Mouse (Mus musculus) urinary bladder, postnatal 0 days (tissue): ENCODE measurements around the gene Ube2dnl1. TPM values are rescaled to one million over a fixed set of nuclear protein-coding genes. Genes with fewer than 3 reads are reported as not detected.

ENCODE experiments used
- polyA plus RNA-seq: library from polyadenylated mRNA; unstranded; fragments of >200 nt; fragmentation: Nextera tagmentation; extraction: Ambion mirVana; gene quantifications from 2 replicates; pipeline ENCODE4 v1.2.1, GENCODE M21; 2015

The Ube2dnl1 gene
- polyA plus RNA-seq = not detected in 2 replicates

GRCm38 (mm10) chrX:114904712-114905111, at the start of gene Ube2dnl1:
Ube2dnl1 (plus strand) TSS chrX:114905012.

GRCm38 (mm10) chrX:114907282-114907681, 2.5 kb downstream of the Ube2dnl1 start, which contains the start of gene Ube2dnl2:
Ube2dnl2 (plus strand) TSS chrX:114907582.

Other genes starting within 250 kb of the Ube2dnl1 start
- gene Ube2dnl2, start 2.6 kb downstream of the Ube2dnl1 start, polyA plus RNA-seq = not detected in 2 replicates